Mouse (Mus musculus) gastrocnemius, adult 2 months (tissue): ENCODE results near the gene Kidins220. TPM values are rescaled to one million over a fixed set of nuclear protein-coding genes. Genes with fewer than 3 reads are reported as not detected.
A peak's percentile ranks its signal among the peaks of the same experiment; 100 is the strongest.

Experiments
- DNase-seq: peaks from one replicate; pipeline ENCODE4 v3.0.0; 2022
- H3K27ac ChIP-seq: fragments of 200-600 bp; 2 replicates; pipeline ENCODE4 v1.8.1; 2022; ENCODE audit warnings: mild to moderate bottlenecking
- H3K4me3 ChIP-seq: fragments of 200-600 bp; 2 replicates; pipeline ENCODE4 v1.8.1; 2022; ENCODE audit warnings: mild to moderate bottlenecking, moderate library complexity
- CTCF ChIP-seq: fragments of 200-600 bp; IDR thresholded peaks from 2 replicates; pipeline ENCODE4 v1.8.1; 2022; ENCODE audit warnings: antibody characterized with exemption, mild to moderate bottlenecking, moderate library complexity
- intact Hi-C: fragments of 180-260 bp; cut with DNase I; formaldehyde crosslinking; loops from one replicate; pipeline ENCODE4 v1.15.1; 2025
- total RNA-seq, 2 experiments: library from RNA; stranded (reverse); gene quantifications; 2 replicates each; pipeline ENCODE4 v1.2.3; 2021

The Kidins220 gene
- total RNA-seq, 2 experiments from 2014 or later, result 51.3 to 56.5 TPM

DNA sequence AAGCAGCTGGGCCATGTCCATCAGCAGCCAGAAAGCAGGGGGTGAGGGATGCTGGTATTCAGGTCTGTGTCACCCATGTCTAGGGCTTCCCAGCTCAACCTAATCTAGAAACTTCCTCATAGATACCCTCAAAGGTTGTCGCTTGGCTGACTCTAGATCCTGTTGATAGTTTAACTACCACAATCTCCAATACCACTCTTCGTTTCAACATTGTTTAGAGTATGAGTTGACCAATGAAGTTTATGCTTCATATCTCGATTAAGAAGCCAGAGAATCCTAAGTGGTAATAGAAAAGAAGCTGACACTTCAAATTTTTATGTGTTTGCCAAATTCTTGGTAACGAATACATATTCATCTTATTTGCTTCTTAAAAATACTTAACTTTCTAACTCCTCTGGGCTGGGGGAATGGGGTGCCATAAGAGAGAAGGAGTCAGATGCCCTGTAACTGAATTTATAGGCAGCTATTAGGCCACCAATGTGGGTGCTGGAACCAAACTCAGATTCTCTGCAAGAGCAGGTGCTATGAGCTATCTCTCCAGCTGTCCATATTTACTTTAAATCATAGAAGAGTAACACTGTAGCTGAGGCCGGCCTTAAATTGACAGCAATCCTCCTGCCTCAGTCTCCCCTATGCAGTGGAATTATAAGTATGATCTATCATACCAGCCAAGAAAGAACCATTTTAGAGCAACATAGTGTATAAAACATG lies 3.1 kb upstream of the Kidins220 start:
- no peak for TF ChIP-seq CTCF
- no peak for DNase-seq
- no peak overlapping the region for H3K27ac ChIP-seq
- no peak overlapping the region for H3K4me3 ChIP-seq
- intact Hi-C loops, result no loop called here

DNA sequence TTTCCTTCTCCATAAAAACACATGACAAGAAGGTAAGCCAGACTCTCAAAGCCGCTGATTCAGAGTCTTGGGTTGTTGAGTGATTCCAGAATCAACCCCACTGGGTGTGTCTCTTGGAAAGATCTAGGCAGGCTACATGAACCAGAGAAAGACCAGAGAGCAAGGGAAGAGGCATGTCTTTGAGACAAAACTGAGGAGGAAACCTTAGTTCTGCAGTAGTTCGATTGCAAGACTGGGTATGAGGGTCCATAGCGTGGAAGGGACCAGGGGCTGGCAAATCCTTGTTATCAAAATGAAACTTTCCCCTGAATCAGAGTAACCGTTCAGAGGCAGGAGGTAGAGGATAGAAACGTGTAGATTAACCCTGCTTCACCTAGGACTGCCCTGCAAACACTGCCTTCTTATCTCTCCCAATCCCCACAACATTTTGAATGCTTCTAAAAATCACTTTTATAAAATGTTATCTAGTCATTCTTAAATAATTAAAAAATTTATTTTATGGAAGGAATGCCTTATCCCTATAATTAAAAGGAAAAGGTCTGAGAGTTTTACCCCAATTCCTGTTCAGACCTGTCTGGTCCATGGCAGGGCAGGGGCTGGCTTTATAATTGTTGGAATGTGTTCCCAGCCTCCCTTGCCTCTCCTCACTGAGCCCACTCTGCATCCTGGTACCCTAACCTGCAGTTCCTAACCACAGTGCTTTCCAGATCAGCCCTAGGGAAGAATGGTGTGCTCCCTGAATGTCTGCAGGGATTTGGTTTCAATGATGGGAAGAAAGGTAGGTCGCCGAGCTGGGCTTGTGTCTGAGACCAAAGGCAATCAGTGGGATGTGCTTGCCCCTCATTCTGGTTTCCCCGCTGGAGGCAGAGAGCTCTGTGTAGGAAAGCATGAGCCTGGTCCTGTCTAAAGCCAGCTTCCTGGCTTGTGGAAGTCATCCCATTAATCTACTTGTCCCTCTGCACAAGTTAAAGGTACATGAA lies 2.1 kb upstream of the Kidins220 start:
- intact Hi-C loops, result no loop called here
- DNase-seq, result no peak
- Histone ChIP-seq H3K4me3 (no peak overlapping the region), H3K27ac (no peak overlapping the region)
- TF ChIP-seq CTCF, result no peak

- H3K4me3 ChIP-seq, result no peak overlapping the region
- TF ChIP-seq CTCF, result no peak
- no peak for DNase-seq
- intact Hi-C loops, result no loop called here
- H3K27ac ChIP-seq, result no peak overlapping the region
Observed at GRCm38 (mm10) chr12:24973586-24973985, 1.1 kb upstream of the Kidins220 start.

DNA sequence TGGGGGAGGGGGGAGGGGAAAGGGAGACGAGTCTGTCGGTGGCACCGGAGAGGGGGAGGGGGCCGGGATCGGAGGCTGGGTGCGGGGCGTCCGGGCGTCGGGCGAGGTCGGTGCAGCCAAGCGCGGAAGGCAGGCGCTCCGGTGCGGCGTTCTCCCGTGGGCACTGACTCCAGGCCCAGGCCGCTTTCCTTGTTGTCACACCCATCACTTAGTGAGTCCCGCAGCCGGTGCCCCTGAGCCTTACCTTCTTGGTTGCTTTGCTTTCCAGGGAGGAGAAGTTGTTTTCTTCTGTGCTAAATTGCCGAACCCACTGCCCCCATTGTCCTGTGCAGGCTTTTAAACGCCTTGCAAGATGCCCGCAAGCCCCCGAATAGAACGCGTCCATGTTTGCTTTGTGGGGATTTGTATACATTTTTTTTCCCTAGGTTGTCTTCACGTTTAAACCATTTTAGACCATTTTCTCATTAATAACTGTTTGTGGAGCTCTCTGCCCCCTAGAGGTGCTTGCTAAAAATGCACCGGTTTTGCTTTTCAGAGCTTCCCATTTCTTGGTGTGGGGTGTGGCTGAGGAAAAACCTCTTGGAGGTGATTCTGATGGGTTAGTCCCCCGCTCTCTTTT lies 499 bp downstream of the Kidins220 start:
- intact Hi-C loops, result no loop called here
- TF ChIP-seq CTCF, result peak; percentile 82
- peak overlapping the region; percentile 94 for H3K4me3 ChIP-seq
- peak; percentile 50 for DNase-seq
- H3K27ac ChIP-seq, result peak overlapping the region; percentile 93

DNA sequence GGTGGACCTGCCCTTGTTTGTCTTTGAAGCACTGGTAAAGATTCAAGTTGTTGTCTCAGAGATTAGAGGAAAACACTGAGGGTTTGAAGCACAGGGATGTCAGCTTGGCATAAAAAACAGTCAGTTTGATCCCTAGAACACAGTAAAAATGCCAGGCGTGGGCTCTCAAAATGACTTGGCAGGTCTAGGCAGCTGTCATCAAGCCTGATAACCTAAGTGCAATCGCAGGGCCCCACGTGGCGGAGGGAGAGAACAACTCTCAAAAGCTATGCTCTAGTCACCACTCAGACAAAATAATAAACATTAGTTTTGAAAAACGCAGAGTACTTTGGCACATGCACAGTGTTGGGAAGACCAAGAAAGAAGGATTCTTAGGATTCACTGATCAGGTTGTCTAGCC lies 10.5 kb downstream of the Kidins220 start:
- no peak overlapping the region for H3K4me3 ChIP-seq
- intact Hi-C loops, result no loop called here
- DNase-seq, result no peak
- no peak for TF ChIP-seq CTCF
- no peak overlapping the region for H3K27ac ChIP-seq

DNA sequence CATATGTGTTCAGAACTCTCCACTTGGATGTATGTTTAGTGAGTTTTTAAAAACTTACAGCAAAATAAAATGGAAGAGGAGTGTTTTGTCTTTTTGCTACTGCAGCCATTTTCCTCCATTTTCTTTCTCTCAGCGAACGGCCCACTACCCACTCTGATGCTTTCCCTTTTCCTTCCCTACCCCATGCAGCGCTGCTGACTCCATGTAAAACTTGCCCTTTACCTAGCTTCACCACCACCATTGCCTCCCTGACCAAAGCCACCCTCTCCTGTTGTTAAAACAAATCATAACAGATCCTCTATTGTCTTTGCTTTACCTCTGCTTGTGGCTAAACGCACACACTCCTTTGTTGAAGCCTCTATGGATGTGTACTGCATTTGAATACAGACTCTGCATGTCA lies 20.6 kb downstream of the Kidins220 start:
- DNase-seq, result no peak
- Histone ChIP-seq H3K27ac (no peak overlapping the region), H3K4me3 (no peak overlapping the region)
- intact Hi-C loops, result no loop called here
- no peak for TF ChIP-seq CTCF

DNA sequence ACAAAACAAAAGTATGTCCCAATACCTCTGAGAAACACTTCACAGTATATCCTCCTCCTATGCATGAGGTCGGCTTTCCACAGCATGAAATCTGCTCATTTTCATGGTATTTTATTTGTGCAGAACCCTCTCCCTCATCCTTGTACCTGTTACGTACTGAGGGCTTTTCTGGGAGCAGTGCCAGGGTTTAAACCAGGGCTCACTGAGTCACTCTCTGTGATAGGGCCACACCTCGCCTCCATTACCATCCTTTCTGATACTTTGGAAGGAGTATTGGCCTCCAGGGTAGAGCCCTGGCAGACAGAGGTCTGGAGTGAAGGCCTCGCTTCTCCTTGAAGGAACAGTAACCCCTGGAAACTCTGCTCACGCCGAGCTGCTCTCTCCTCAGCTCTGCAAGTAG lies 30.6 kb downstream of the Kidins220 start:
- DNase-seq, result no peak
- intact Hi-C loops, result no loop called here
- no peak overlapping the region for H3K27ac ChIP-seq
- no peak for TF ChIP-seq CTCF
- H3K4me3 ChIP-seq, result no peak overlapping the region

- Histone ChIP-seq H3K27ac (no peak overlapping the region), H3K4me3 (no peak overlapping the region)
- no peak for DNase-seq
- intact Hi-C loops, result no loop called here
- no peak for TF ChIP-seq CTCF
Observed at GRCm38 (mm10) chr12:25009957-25010356, 35.2 kb downstream of the Kidins220 start.

DNA sequence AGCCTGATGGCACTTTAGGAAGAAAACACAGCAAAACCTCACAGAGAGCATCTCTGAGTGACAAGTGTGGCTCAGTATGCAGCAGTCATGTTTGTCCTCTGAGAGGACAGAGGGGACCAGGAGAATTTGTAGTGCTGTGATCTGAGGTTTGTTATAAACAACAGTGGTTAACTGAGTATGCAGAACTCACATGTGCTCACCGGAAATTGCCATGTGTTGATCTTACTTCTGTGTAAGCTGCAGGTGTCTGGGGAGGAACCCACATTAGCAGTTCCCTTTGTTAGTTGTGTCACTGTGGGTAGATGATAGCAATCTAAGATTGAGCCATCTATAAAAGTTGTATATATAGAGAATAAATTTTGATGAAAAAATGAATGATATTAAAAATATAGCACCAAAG lies 35.7 kb downstream of the Kidins220 start:
- Histone ChIP-seq H3K4me3 (no peak overlapping the region), H3K27ac (no peak overlapping the region)
- TF ChIP-seq CTCF, result no peak
- intact Hi-C loops, result no loop called here
- DNase-seq, result no peak

DNA sequence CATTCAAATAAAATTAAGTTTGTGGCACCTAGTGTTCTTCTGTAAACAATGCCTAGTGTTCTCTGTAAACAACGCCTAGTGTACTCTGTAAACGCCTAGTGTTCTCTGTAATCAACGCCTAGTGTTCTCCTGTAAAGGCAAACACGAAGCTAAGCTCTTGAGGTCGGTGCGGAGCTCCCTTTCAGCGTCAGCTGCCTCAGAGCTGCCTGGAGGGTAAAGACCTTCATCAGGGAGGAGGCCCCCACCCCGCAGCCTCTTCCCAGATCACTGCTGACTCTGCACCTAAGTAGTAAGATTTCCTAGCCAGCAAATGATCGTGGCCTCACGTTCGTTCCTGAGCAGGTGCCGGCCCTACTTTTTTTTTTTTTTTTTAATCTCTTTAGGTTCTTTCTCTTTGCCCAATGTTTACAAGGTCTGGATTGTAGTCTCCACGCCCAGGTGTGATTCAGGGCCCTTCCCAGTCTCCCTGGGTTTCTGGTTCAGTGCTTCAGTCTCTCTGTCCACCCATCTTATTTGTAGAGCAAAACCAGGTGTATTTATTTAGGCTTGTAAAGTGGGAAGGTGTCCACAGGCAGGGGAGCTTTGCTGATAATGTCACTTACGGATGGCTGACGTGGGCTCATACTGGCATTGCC lies 37.1 kb downstream of the Kidins220 start:
- H3K27ac ChIP-seq, result no peak overlapping the region
- DNase-seq, result no peak
- no peak for TF ChIP-seq CTCF
- H3K4me3 ChIP-seq, result no peak overlapping the region
- intact Hi-C loops, result no loop called here

- TF ChIP-seq CTCF, result no peak
- intact Hi-C loops, result no loop called here
- no peak overlapping the region for H3K27ac ChIP-seq
- H3K4me3 ChIP-seq, result no peak overlapping the region
- no peak for DNase-seq
Observed at GRCm38 (mm10) chr12:25012555-25013540, 38.1 kb downstream of the Kidins220 start.
